Mouse (Mus musculus): ENCODE results near the gene Zbtb48. TPM values are rescaled to one million over a fixed set of nuclear protein-coding genes. Genes with fewer than 3 reads are reported as not detected.

The Zbtb48 gene
- polyA plus RNA-seq, 1 experiment from 2014 or later, result 17.5 TPM

GRCm38 (mm10) chr4:152067280-152067679, 39.8 kb upstream of the Zbtb48 start:
- Histone ChIP-seq H3K27me3 (ENCODE audit: control insufficient read depth, insufficient read depth, low read depth, low read length) (no peaks in the 10 kb centered on the region), H3K9me3 (ENCODE audit: control insufficient read depth, low read length) (no peaks in the 10 kb centered on the region), H3K36me3 (ENCODE audit: control insufficient read depth, insufficient read depth, low read length) (no peaks in the 10 kb centered on the region), H3K9ac (ENCODE audit: low read length) (no peak overlapping the region), H3K4me3 (ENCODE audit: low read length) (no peak overlapping the region), H3K27ac (ENCODE audit: low read length) (no peak overlapping the region), H3K4me1 (replicated peaks; ENCODE audit: control insufficient read depth, insufficient read depth, low read length) (0 out of 2 replicates have a peak, but pooled peaks cover 2% of the 10 kb centered on the region), H3K4me2 (ENCODE audit: low read depth, low read length) (no peak overlapping the region)
- no peak for ATAC-seq (ENCODE audit: low read depth)

DNA sequence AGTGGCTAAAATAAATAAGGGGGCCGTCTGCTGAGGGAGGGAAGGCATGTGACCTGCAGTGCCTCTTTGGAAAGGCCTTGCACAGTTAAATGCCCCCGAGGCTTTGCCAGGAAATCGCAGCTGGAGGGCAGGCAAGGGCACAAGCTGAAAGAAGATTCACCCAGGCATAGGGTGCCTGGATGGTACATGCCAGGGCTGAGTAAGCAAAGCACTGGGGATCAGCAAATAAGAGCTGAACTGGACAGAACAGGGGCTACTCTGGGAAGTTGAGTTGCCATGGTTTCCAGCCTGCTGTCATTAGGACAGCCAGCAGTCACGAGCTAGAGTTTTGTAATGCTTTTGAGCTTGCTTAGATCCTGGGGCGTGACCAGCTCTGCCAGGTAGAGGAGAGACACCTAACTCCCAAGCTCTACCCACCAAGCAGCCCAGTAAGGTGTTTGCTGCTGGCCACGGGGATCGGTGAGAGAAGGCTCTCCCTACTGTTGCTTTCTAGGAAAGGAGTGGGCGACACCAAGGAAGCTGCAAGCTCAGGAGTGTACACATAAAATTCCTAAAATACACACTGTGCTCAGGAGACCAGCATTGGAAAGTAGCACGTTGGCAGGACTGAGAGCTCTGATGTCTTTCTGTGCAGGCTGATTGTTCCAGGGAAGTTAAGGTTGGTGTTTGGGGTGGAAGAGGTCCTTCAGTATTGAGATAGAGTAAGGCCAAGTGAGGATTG, 35.1 kb upstream of the Zbtb48 start:
- no peak overlapping the region for H3K27ac ChIP-seq (ENCODE audit: low read length)
- H3K4me1 ChIP-seq (replicated peaks; ENCODE audit: control insufficient read depth, insufficient read depth, low read length), result no peaks in the 10 kb centered on the region
- WGBS, result 56% methylated on average over 9 of the region's 9 CpGs
- H3K4me3 ChIP-seq (ENCODE audit: low read length), result no peak overlapping the region
- no peak overlapping the region for H3K9ac ChIP-seq (ENCODE audit: low read length)
- peaks cover 23% of the 10 kb centered on the region for H3K36me3 ChIP-seq (ENCODE audit: control insufficient read depth, insufficient read depth, low read length)
- ATAC-seq (ENCODE audit: low read depth), result no peak
- H3K4me2 ChIP-seq (ENCODE audit: low read depth, low read length), result no peak overlapping the region
- H3K27me3 ChIP-seq (ENCODE audit: control insufficient read depth, insufficient read depth, low read depth, low read length), result no peaks in the 10 kb centered on the region
- H3K9me3 ChIP-seq (ENCODE audit: control insufficient read depth, low read length), result no peaks in the 10 kb centered on the region

DNA sequence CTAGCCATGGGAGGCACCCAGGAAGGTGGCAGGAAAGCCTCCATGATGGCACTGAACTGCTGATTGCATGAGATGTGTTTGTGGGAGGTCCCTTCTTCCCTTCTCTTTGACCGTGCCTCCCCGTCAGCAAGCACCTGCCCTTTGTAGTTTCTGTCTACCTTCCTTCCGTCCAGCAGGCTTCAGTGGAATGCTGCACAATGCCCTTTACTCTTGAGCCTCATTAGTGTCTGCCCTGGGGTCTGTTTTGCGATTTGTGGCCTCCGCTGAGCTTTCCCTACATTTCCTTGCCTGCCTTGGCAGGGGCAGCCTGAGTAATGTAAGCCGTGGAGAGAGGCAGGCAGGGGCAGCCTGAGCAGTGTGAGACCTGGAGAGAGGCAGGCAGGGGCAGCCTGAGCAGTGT, 17.1 kb upstream of the Zbtb48 start:
- peaks cover 61% of the 10 kb centered on the region for H3K36me3 ChIP-seq (ENCODE audit: control insufficient read depth, insufficient read depth, low read length)
- ATAC-seq (ENCODE audit: low read depth), result no peak
- no peaks in the 10 kb centered on the region for H3K27me3 ChIP-seq (ENCODE audit: control insufficient read depth, insufficient read depth, low read depth, low read length)
- no peak overlapping the region for H3K4me2 ChIP-seq (ENCODE audit: low read depth, low read length)
- no peak overlapping the region for H3K27ac ChIP-seq (ENCODE audit: low read length)
- no peaks in the 10 kb centered on the region for H3K9me3 ChIP-seq (ENCODE audit: control insufficient read depth, low read length)
- 80% methylated on average over 6 of the region's 6 CpGs for WGBS
- H3K4me1 ChIP-seq (replicated peaks; ENCODE audit: control insufficient read depth, insufficient read depth, low read length), result peaks cover 8% of the 10 kb centered on the region
- H3K9ac ChIP-seq (ENCODE audit: low read length), result no peak overlapping the region
- H3K4me3 ChIP-seq (ENCODE audit: low read length), result no peak overlapping the region

DNA sequence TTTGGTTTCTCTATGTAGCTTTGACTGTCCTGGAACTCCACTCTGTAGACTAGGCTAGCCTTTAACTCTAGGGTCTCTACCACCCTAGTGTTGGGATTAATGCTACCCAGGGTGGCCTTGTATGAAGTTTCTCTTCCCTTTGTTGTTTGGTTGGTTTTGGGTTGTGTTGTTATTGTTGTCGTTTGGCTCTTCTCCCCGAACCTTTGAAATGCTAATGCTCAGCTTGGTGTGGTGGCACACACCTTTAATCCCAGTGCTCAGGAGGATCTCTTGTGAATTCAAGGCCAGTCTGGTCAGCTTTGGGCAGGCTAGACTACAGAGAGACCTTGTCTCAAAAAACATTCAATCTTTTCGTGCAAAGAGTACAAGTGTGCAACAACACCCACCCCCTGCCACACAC, 15.7 kb upstream of the Zbtb48 start:
- ATAC-seq (ENCODE audit: low read depth), result no peak
- 83% methylated on average over 3 of the region's 3 CpGs for WGBS
- Histone ChIP-seq H3K4me3 (ENCODE audit: low read length) (no peak overlapping the region), H3K36me3 (ENCODE audit: control insufficient read depth, insufficient read depth, low read length) (peaks cover 53% of the 10 kb centered on the region), H3K4me2 (ENCODE audit: low read depth, low read length) (no peak overlapping the region), H3K27me3 (ENCODE audit: control insufficient read depth, insufficient read depth, low read depth, low read length) (no peaks in the 10 kb centered on the region), H3K9ac (ENCODE audit: low read length) (no peak overlapping the region), H3K27ac (ENCODE audit: low read length) (no peak overlapping the region), H3K4me1 (replicated peaks; ENCODE audit: control insufficient read depth, insufficient read depth, low read length) (peaks cover 8% of the 10 kb centered on the region), H3K9me3 (ENCODE audit: control insufficient read depth, low read length) (no peaks in the 10 kb centered on the region)

DNA sequence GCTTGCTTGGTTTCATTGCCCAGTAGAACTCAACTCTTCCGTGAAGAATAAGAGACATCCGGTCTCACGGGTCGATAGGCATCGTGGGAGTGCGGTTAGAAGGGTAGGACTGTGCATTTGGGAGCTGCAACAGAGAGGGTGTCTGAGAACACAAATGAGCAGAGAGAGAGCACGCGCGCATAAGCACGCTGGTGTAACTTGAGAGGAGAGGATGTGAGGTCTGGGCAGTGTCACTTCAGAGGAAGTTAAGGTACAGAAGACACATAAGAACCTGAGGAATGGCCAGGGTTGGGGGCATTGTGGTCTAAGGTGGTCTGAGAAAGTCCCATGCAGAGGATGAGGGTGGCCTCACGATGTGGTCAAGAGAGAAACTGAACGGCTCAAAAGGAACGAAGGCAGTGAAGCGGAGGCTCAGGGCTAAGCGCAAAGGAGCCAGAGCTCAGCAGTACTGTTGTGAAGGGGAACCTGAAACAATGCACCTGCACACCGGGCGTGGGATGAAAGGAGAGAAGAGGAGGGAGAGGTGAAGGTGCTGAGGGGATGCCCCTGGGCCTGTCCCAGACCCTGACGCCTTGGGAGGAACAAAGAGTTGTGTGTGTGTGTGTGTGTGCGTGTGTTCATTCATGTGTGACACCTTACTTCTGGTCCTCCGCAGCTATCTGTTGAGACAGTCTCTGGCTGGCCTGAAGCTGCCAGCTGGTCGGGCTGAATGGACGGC, 14.6 kb upstream of the Zbtb48 start:
- Histone ChIP-seq H3K9me3 (ENCODE audit: control insufficient read depth, low read length) (no peaks in the 10 kb centered on the region), H3K4me2 (ENCODE audit: low read depth, low read length) (no peak overlapping the region), H3K27ac (ENCODE audit: low read length) (no peak overlapping the region), H3K27me3 (ENCODE audit: control insufficient read depth, insufficient read depth, low read depth, low read length) (no peaks in the 10 kb centered on the region), H3K4me1 (replicated peaks; ENCODE audit: control insufficient read depth, insufficient read depth, low read length) (peaks cover 8% of the 10 kb centered on the region), H3K9ac (ENCODE audit: low read length) (no peak overlapping the region), H3K36me3 (ENCODE audit: control insufficient read depth, insufficient read depth, low read length) (peaks cover 42% of the 10 kb centered on the region), H3K4me3 (ENCODE audit: low read length) (no peak overlapping the region)
- 97% methylated on average over 22 of the region's 22 CpGs for WGBS
- ATAC-seq (ENCODE audit: low read depth), result no peak

DNA sequence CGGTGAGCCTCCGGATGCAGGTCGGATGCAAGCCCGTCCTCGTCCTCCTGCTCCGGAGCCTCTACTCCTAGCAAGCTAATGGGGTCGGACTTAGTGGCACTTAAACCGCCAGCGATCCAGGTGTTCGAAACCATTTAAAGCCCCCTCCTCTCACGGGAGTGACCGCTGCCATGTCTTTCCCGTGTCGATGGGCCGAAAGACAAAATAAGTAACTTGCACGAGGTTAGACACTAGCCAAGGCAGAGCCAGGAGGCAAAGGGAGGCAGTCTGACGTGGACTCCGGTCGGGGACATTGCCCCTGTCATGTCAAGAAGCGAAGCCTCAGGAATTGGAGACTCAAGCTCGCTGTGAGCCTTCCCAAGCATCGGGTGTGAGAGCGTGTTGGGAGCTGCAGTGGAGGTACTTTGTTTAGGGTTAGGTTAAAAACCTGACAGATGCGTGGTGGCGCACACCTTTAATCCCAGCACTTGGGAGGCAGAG, 12.4 kb upstream of the Zbtb48 start:
- WGBS, result 2% methylated on average over 25 of the region's 25 CpGs
- peaks cover 8% of the 10 kb centered on the region for H3K4me1 ChIP-seq (replicated peaks; ENCODE audit: control insufficient read depth, insufficient read depth, low read length)
- no peak for ATAC-seq (ENCODE audit: low read depth)
- H3K9me3 ChIP-seq (ENCODE audit: control insufficient read depth, low read length), result no peaks in the 10 kb centered on the region
- H3K9ac ChIP-seq (ENCODE audit: low read length), result peak overlapping the region; percentile 93
- H3K4me2 ChIP-seq (ENCODE audit: low read depth, low read length), result peak overlapping the region; percentile 94
- peaks cover 28% of the 10 kb centered on the region for H3K36me3 ChIP-seq (ENCODE audit: control insufficient read depth, insufficient read depth, low read length)
- no peak overlapping the region for H3K27ac ChIP-seq (ENCODE audit: low read length)
- peak overlapping the region; percentile 100 for H3K4me3 ChIP-seq (ENCODE audit: low read length)
- no peaks in the 10 kb centered on the region for H3K27me3 ChIP-seq (ENCODE audit: control insufficient read depth, insufficient read depth, low read depth, low read length)

GRCm38 (mm10) chr4:152038985-152039830, 11.7 kb upstream of the Zbtb48 start, which contains the start of gene Nol9:
Nol9 (plus strand) TSS chr4:152039321.
- Histone ChIP-seq H3K27me3 (ENCODE audit: control insufficient read depth, insufficient read depth, low read depth, low read length) (no peaks in the 10 kb centered on the region), H3K27ac (ENCODE audit: low read length) (no peak within 1 kb of the TSS), H3K36me3 (ENCODE audit: control insufficient read depth, insufficient read depth, low read length) (peaks cover 25% of the 10 kb centered on the region), H3K4me2 (ENCODE audit: low read depth, low read length) (peak within 1 kb of the TSS; percentile 94), H3K9me3 (ENCODE audit: control insufficient read depth, low read length) (no peaks in the 10 kb centered on the region), H3K4me3 (ENCODE audit: low read length) (peak within 1 kb of the TSS; percentile 100), H3K9ac (ENCODE audit: low read length) (peak within 1 kb of the TSS; percentile 93), H3K4me1 (replicated peaks; ENCODE audit: control insufficient read depth, insufficient read depth, low read length) (peaks cover 8% of the 10 kb centered on the region)
- peak; percentile 92 for ATAC-seq (ENCODE audit: low read depth)
- under 1% methylated on average over 70 of the region's 86 CpGs for WGBS

DNA sequence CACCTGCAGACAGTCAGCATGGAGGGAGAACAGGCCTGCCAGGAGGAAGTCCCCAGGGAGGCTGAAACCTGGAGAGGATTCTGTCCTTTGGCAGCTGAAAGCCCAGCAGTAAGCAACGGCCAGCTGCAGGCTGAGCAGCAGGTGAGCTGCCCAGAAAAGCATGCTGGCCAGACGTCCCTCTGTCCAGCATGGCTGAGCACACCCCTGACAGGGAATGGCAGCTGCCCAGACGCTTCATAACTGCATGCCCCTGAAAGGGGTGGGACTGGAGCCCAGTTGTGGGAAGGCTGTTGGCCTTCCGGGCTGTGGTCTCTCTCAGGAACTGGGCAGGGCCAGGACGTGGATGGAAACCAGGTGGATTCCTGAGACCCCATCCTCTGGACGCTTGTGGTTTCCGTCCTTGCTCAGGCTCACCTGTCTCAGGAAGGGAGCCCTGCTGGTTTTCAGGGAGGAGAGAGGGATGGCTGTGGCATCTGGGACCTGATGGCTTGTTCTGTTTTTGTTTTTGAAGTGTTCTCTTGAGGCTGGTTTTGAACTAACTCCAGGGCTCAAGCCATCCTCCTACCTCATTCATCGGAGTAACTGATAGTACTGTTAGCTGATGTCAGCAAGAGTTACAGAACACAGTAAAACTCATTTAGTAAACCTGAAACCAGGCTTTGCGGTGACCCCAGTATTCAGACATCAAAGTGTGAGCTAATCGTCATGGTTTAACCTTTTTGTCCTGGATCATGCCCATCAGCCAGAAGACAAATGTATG, 10.9 kb upstream of the Zbtb48 start, which contains the start of gene Tas1r1:
TSS of gene Tas1r1 (minus strand) at position 344 of the 760 bp plus-strand sequence.
- Histone ChIP-seq H3K27me3 (ENCODE audit: control insufficient read depth, insufficient read depth, low read depth, low read length) (no peaks in the 10 kb centered on the region), H3K4me2 (ENCODE audit: low read depth, low read length) (peak within 1 kb of the TSS; percentile 94), H3K36me3 (ENCODE audit: control insufficient read depth, insufficient read depth, low read length) (peaks cover 21% of the 10 kb centered on the region), H3K4me1 (replicated peaks; ENCODE audit: control insufficient read depth, insufficient read depth, low read length) (peaks cover 8% of the 10 kb centered on the region), H3K9me3 (ENCODE audit: control insufficient read depth, low read length) (no peaks in the 10 kb centered on the region), H3K4me3 (ENCODE audit: low read length) (peak within 1 kb of the TSS; percentile 100), H3K27ac (ENCODE audit: low read length) (no peak within 1 kb of the TSS), H3K9ac (ENCODE audit: low read length) (peak within 1 kb of the TSS; percentile 93)
- 36% methylated on average over 10 of the region's 10 CpGs for WGBS
- no peak for ATAC-seq (ENCODE audit: low read depth)

All from lung, embryonic 16.5 days (tissue).